Mouse (Mus musculus): ENCODE results near the gene Fam163a.

DNA sequence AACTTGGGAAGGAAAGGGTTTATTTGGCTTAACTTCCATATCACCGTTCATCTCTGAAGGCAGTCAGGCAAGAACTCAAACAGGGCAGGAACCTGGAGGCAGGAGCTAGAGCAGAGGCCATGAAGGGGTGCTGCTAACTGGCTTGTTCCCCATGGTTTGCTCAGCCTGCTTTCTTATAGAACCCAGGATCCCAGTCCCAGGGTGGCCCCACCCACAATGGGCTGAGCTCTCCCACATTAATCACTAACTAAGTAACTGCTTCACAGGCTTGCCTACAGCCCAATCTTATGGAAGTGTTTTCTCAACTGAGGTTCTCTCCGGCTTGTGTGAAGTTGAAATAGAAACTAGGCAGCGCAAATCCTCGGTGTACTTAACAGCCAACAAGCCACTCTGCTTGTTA lies 23.9 kb upstream of the Fam163a start:
- TF ChIP-seq CTCF (IDR thresholded peaks at IDR 0.05; ENCODE audit: control insufficient read depth, insufficient read depth, insufficient read length): no peak
- TF ChIP-seq MAX (IDR thresholded peaks at IDR 0.05): no peak
- no peak for TF ChIP-seq MYOG (IDR thresholded peaks at IDR 0.05; ENCODE audit: control insufficient read depth, extremely low read depth, insufficient read length)
- TF ChIP-seq MYOD1 (IDR thresholded peaks at IDR 0.05; ENCODE audit: control insufficient read depth, insufficient read length, low read depth): no peak
- TF ChIP-seq FOSL1 (IDR thresholded peaks at IDR 0.05; ENCODE audit: insufficient read depth, low read length, poor library complexity, severe bottlenecking): no peak
- TF ChIP-seq USF1 (IDR thresholded peaks at IDR 0.05; ENCODE audit: low read depth): no peak
- TF ChIP-seq CEBPB (IDR thresholded peaks at IDR 0.05; ENCODE audit: low read depth): no peak

Data from C2C12 (cell line).